Mouse (Mus musculus): ENCODE results near the gene Dctd.

Gene Dctd

DNA sequence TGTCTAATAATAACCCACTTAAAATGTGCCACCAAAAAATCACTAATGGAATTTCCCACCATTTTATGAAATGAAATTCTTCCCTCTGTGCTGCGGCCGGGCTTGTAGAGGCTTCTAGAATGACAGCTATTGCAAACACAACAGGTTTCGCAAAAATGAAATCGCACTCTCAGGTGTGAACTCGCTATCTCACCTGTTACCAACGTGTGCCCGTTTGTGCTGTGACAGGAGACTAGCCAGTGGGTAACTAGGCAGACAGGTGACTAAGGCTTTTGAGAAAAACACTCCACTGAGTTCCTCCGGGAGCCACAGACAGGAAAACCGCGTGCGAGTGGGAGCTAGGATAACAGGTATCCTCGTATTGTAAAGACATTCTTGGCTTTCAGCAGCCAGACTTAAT lies at the start of gene Dctd:
Gene Dctd (plus strand): TSS at position 301 of the 400 bp plus-strand sequence.
- DNase-seq (ENCODE audit: low spot score in 2 of 2): no peak

DNA sequence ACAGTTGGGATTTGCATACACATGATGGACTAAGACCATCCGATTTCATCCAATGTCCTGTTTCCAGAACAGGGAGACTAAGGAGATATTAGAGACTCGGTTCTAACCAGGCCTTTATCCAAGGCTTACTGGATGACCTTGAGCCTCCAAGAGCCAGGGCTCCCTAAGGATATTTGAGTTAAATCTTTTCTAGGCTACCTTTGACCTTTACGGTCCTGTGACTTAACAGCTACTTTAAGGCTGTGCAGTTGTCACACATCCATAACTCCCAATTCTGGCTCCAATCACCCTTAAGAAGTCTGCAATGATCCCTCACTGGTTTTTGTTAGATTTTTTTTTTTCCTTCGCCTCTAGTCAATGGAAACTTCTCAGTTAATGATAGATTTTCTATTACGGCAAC lies 45.3 kb upstream of the Dctd start:
- no peak for DNase-seq (ENCODE audit: low spot score in 2 of 2)

DNA sequence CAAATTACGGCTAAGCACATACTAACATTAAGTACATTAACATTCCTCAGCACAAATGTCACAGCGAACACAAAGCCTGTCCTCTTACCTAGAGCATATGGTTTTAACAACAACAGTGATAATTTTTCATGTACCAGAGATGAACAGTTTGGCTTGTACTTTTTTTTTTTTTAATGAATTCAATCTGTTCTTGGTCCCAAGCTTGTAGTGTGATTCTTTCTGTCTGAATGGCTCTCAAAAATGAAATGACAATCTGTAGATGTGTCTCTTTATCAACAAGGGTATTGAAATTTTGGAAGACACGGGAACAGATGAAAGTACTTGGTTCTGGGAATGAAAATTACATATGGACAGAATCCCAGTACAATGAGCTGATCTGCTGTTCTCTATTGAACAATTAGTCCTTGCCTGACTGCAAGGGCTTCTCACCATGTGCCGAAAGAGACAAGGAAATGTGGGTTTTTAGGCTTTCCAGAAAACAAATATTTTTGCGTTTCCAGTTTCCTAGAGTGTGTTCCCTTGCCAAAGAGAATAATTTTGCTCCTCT lies 35.3 kb upstream of the Dctd start:
- DNase-seq (ENCODE audit: low spot score in 2 of 2): no peak

DNA sequence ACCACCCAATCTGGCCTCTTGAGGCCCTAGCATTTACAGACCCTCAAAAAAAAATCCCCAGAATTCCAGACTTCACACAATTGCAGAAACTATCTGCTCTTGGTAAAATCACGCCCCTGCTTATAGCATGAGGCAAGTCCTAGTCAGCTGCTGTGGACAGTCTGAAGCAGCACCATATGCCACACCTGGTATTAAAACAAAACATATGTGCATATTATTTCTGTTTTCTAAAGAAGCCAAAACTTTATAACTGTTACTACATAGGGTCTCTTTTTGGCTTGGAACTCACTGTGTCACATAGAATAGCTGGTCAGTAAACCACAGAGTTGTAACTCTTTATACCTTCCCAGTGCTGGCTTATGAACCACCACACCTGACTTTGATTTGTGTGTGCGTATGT lies 24.7 kb upstream of the Dctd start:
- DNase-seq (ENCODE audit: low spot score in 2 of 2): no peak

DNA sequence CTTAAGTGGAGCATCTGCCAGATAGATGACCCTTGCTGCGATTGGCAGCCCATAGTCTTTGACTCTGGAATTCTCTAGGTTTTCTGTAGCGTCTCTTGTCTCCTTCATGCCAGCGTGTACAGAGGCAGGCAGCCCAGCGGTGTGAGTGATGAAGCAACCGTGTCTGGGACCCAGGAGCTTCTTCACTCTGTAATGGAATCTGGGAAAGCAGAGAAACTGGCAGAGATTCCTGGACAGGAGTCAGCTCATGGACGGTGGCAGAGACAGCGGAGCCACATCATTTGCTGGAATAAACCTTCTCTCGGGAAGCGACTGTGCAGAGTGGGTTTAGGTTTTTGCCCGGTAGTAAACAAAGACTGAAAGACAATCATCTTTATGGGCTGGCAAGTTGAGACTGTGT lies 16.5 kb upstream of the Dctd start:
- DNase-seq (ENCODE audit: low spot score in 2 of 2): no peak

DNA sequence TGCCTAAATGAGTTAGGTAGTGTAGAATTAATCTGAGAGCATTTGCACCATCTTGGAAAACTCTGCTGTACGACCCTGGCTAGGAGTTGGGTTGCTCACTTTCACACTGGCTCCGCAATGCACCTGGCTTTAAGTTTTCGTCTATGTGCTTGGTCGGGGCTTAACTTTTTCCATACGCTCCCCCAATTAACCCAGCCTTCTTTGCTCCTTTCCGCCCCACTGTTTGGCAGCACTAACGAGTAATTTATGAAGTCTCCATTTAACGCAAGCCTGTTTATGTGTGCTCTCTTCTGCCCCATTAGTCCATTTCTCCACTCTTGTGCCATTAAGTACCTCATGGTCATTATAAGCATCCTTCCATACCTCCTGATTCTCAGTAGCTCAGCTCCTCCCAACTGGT lies 8.2 kb upstream of the Dctd start:
- DNase-seq (ENCODE audit: low spot score in 2 of 2): no peak

DNA sequence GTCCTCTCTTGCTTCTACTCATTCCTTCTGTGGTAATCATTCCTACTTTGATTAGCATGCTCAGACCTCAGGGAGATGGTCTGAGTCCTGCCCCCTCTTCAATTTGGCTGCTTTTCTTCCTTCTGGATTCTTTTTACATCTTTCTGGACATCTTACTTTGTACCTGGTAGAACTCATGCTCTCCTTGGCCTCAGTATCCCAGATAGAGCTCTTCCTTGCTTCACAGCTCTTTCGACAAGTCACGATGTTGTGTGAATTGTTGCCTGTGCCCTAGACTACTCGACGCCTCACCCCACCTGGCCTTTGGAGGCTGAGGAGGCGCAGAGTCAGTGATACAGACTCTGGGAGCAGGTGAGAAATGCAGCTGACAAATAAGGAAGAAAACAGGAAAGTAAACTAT lies 3.5 kb upstream of the Dctd start:
- no peak for DNase-seq (ENCODE audit: low spot score in 2 of 2)

DNA sequence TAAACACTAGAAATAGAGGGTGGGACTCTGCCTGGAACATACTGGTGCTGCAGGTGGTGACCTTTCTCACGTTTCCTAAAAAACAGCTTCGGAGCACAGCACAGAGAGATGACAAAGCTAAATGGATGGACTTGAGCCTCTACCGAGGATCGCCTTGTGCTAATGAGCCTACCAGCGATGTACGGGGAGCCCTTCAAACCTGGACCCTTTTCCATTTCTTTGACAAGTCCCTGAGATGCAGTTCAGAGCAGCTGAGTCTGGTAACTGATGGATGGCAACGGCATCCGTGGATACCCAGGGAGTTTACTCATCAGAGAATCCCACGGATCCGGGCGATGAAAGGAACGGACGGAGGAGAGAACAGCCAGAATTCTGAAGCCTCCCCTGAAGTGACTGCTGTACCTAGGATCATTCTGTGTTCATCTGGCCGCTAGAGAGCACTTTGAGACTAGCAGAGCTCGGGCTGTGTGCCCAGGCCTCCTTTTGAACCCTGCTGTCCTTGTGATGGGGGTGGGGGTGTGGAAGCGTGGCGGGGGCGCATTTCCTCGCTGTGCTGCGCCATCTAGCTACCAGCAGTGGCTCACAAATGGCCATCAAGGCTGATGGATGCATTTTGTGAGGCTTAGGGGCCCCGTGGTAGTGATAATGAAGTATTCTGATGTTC lies 1.6 kb upstream of the Dctd start:
- peak; percentile 52 to 78 for DNase-seq (ENCODE audit: low spot score in 2 of 2)

DNA sequence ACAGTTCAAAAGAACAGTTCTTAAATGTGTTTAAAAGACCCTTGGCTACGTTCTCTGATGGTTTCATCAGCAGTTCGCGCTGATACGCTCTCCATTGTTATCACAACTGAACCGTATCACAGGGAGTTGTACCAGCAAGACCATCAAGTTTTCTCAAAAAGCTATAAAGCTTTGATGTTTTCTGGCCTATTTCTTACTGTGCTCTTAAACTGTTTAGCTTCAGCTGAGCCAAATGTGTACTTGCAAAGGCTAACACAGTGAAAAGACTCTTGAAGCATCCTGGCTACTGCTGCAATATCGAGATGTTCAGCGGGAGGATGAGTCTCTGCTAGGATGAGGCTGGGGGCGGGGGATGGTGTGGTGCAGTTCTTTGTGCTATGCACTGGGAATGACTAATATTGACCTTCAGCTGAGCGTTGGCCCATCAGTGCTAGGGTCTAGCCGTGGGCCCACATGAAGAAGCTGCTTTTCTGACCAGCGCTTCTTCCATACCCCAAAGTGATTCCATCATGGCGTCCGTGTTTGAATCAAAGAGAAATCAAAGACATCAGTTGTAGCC lies 732 bp upstream of the Dctd start:
- DNase-seq (ENCODE audit: low spot score in 2 of 2): no peak

DNA sequence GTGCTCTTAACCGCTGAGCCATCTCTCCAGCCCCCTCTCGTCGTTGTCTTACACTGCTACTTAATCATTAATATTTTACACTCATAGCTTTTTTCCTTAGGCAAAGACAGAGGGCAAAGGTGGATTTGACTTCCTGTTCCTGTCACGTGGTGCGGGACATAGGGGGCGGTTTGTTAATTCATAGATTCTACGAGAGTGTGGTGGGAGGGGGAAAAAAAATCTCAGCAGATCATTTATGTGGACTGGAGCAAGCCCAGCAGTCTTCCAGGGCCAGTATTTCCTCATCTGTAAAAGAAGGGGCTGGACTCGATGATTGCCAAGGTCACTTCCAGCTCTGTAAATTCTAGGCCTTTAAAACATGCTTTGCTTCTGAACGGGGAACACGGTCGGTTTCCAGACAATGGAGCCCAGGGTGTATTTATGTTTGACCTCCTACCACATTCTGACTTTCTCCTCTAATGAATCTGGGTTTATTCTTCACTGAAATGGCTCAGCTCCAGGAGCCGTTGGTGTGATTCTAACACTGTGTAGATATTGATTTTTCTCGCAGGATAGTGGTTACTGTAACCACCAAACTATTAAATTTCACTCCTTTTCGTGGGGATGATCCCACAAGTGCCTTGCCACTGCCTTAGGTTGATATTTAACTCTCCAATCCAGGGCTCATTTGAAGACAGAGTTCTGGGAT lies 1.4 kb downstream of the Dctd start:
- DNase-seq (ENCODE audit: low spot score in 2 of 2): no peak

DNA sequence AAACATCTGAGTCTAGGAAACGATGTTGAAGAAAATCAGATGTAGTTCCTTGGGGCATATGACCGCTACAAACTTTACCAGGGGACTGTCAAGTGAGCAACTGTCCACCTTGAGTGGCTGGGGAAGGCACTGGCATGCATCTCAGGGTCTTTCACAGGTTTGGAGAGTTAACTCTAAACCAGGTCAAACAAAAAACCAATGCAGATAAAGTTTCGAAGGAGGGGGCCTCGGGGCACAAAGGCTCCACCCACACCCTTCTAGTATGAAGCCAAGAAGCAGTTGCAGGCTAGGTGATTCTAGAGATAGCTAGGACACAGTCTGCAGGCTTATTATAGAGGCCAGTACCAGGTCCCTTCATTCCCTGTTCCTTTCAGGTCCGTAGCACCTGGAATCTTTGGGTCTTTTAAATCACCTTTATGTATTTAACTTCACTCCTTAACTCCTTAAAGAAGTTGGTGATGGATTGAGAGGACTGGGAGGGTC lies 10.5 kb downstream of the Dctd start:
- DNase-seq (ENCODE audit: low spot score in 2 of 2): no peak

DNA sequence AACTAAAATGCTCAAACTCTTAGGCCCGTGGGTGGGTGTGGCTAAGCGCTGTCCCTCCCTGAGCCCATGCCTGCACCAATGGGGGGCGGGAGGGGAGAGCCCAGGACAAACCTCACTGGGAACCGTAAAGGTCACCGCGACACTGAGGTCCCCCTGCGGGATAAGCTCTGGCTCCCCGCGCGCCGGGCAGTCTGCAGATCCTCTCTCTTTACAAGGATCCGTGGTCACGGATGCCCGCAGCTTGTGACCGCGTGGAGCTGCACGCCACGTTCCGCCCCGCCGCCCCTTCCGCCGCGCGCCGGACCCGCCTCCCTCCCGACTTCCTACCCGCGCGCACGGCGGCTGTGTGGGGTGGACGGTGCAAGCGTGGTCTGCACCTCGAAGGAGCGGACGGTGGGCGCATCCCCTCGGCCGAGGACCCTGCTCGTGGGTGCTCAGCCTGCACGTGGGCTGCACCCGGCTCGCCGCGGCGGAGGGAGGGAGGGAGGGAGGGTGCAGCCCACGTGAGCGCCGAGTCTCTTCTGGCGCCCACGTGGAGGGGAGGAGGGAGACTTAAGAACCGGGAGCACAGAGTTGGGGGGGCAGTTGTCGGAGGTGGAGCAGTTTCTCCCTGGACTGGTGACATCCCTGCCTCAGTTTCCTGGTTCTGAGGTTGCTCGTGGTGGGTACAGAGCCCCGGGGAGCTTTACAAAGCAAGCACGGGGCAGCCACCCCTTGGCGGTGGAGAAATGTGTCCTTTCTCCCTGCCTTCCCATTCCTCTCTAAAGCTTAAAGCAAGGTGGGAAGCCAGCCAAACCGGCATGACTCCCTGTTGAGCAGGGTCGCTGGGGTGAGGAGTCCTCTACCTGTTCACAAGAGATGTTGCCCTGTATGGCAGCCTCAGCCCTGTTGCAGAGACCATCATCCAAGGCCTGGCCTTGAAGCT lies 11.2 kb downstream of the Dctd start:
- peak; percentile 19 to 34 for DNase-seq (ENCODE audit: low spot score in 2 of 2)

DNA sequence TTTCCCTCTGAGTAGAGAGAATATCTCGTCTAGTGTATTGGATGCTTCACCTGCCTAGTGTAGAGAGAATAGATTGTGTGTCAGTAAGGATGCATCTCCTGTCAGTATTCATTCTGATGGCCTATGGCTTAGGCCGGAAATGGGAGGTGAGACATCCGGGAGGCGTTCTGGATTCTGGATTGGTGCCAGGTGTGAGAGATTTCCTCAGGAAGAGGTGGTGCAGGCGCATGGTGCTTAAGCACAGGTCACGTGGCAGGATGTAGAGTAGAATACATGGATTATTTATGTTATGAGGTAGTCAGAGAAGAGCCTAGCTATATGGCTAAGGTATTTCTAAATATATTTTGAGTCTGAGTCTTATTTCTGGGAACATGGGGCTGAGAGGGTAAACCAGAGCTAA lies 15.7 kb downstream of the Dctd start:
- DNase-seq (ENCODE audit: low spot score in 2 of 2): no peak

DNA sequence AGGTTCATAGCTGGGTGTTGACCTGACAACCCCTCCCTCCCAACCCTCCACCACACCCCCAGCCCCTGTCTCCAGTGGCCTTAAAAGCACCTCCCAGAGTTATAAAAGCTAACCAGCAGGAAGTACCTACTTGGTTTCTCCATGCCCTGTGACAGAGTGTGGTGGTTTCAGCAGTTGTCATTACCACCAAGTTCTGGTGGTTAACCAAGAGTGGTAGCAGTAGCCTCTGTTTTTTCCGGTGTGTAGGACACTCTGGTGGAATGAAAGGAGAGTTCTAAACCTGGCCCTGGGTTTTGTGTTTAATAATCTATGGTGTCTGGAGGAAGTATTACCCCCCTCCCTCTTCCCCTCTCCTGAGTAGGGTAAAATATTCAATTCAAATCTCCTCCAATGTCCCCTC lies 24.1 kb downstream of the Dctd start:
- no peak for DNase-seq (ENCODE audit: low spot score in 2 of 2)

DNA sequence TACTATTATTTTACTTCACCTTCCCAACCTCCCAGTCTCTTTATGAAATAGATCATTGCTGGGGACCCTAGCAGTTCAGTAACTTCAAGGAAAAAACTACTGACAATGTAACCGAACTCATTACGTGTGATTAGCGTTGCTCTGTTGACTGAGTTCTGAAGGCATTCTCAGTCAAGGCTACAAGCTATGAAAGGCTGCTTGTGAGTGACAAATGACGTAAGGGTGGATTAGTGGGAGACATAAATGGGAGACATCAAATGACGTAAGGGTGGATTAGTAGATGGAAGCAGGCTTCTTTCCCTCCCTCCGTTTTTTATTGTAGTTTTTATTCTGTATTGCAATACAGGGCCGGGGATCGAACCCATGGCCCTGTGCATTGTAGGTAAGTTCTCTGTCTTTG lies 26.0 kb downstream of the Dctd start:
- DNase-seq (ENCODE audit: low spot score in 2 of 2): no peak

DNA sequence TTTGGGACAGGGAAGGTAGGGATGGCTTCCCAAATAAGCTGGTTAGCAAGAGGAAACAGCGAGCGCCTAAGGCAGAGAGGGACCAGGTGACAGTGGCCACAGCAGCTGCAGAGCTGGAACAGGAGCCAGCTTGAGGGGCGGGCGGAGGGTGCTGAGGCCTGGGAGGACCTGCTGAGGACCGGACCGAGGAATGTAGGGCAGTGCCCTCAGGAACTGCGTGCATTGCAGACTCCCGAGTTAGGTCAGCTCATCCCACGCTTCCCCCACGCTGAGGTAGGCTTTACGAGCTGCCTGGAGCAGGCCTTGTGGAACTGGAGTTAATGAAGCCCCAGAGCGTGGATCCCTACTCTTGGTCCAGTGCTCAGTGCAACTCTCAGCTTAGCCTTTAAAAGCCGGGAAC lies 28.1 kb downstream of the Dctd start:
- DNase-seq (ENCODE audit: low spot score in 2 of 2): no peak

DNA sequence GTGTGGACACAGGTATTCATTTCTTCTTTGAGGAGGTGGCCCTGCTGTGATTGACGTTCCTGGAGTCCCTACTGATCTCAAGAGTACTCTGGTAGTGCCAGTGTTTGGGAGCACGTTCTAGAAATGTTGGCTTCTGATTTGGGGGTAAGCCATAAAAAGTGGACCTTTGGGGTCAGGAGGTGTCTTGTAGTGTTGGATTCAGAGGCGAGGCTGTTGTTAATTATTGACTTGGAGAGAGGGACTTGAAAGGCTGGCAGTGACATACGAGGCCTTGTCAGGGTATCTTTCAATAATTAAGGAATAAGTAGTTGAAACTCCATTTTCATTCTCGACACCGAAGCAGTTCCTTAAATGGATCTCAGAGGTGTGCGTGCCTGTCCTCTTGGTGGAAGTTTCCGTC lies 31.4 kb downstream of the Dctd start:
- no peak for DNase-seq (ENCODE audit: low spot score in 2 of 2)

DNA sequence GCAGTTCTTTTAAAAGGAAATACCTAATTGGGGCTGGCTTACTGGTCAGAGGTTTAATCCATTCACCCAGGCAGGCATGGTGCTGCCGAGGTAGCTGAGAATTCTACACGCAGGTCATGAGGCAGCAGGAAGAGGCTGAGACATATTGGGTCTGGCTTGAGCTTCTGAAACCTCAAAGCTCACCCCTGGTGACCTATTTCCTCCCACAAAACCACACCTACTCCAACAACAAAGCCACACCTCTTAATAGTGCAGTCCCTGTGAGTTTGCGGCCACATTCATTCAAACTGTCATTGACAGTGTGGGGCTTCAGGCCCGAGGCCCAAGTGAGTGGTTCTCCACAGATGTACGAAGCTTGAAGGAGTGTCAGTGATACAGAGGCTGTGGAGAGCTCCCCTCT lies 34.4 kb downstream of the Dctd start:
- DNase-seq (ENCODE audit: low spot score in 2 of 2): no peak

DNA sequence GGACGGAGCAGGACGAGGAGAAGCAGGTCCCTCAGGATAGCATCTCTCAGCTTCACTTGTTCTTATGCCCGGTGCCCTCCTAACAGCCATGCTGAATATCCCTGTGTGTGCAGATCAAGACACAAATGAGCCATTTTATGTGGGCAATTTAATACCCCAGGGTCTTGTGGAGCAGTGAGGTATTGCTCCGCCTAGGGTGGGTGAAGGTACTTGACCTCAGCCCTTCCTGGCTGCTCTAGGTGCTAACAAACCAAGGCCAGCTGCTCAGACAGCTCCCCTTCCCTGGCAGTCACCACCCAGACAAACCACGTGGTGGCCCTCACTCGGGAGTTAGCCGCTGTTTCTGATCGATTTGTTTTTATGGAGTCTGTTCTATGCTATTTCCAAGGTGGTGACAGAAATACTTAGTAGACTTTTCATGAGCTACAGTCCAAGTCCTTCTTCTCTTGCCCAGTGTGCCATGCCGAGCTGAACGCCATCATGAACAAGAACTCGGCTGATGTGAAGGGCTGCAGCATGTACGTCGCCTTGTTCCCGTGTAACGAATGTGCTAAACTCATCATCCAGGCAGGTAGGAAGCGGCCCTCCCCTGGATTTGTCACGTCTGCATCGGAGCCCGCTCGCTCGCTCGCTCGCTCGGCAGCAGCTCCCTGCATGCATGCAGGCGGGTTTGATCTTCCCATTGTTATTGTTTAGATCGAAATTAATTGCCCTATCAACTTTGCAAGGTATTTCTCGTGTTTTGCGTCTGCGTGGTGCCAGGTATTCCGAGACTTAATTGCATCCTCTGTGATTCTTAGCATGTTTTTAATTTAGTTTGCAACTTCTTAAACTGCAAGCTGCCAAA lies 38.1 kb downstream of the Dctd start:
- DNase-seq (ENCODE audit: low spot score in 2 of 2): no peak

DNA sequence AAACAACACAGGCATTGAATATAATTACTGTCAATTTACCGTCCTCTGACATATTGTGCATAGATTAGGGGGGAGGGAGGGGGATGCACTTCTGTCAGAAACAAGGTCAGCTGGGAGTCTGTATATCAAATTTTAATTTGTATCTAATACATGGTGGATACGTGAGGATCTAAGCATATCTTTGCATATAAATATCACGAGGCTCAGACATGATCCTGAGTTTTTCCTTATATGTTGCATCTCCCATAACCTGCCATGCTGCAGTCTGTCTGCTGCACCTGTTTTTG lies 38.7 kb downstream of the Dctd start:
- no peak for DNase-seq (ENCODE audit: low spot score in 2 of 2)

DNA sequence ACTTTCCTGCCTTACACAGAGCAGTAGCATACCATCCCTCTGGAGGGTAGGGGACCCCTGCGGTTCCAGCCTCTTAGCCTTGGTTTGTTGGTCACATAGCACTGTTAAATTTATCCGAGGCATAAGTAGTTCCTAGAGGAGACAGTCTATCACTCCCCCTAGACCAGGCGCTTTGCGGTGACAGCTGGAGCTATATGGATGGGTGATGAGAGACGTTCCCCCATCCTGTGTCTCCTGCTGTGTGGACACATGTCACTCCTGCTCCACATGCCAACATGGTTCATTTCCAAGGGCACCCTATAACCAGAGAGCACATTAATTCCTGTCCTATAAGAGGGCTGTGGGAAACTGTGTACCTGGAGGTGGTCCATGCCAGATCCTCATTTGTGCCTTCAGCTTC lies 42.1 kb downstream of the Dctd start:
- DNase-seq (ENCODE audit: low spot score in 2 of 2): no peak
